7 mouse cellular contexts compared by ENCODE assay signal in genomic region chr1:184032682-184033389, GRCm38 (mm10). TPM values are rescaled to one million over a fixed set of nuclear protein-coding genes. Genes with fewer than 3 reads are reported as not detected.
DNase-seq lines count a peak whose midpoint lies in the region; ATAC-seq lines count a peak whose summit lies in the region.

No protein-coding gene starts in this region.

- no peak for DNase-seq in neural tube, embryonic 11.5 days (ENCODE audit: low spot score)
- no peak for DNase-seq in neural tube, embryonic 10.5 days (ENCODE audit: extremely low spot score, low spot score)
- no peak for DNase-seq in forebrain, embryonic 10.5 days (ENCODE audit: extremely low spot score, low spot score)
- DNase-seq in cerebellum, adult 11-12 months: no peak
- DNase-seq in frontal cortex, adult 2 months (ENCODE audit: extremely low spot score in 1 of 2, low spot score in 1 of 2): no peak

- peaks cover 8% of the 10 kb centered on the region for H3K4me1 ChIP-seq in neural tube, embryonic 11.5 days (ENCODE audit: control insufficient read depth, insufficient read depth, low read length)
- H3K4me1 ChIP-seq in forebrain, embryonic 10.5 days: peaks cover 28% of the 10 kb centered on the region
- H3K4me1 ChIP-seq in limb, embryonic 13.5 days: peaks cover 20% of the 10 kb centered on the region
- H3K4me1 ChIP-seq in stomach, embryonic 15.5 days: peaks cover 8% of the 10 kb centered on the region

- WGBS in neural tube, embryonic 11.5 days: 20% methylated on average over 19 of the region's 19 CpGs
- 21% methylated on average over 19 of the region's 19 CpGs for WGBS in forebrain, embryonic 10.5 days
- WGBS in limb, embryonic 13.5 days: 21% methylated on average over 19 of the region's 19 CpGs
- 28% methylated on average over 19 of the region's 19 CpGs for WGBS in stomach, embryonic 15.5 days

- no peaks in the 10 kb centered on the region for H3K36me3 ChIP-seq in neural tube, embryonic 11.5 days (ENCODE audit: control insufficient read depth, insufficient read depth, low read length)
- peaks cover 11% of the 10 kb centered on the region for H3K36me3 ChIP-seq in forebrain, embryonic 10.5 days (replicated peaks)
- H3K36me3 ChIP-seq in limb, embryonic 13.5 days: peaks cover 9% of the 10 kb centered on the region
- H3K36me3 ChIP-seq in stomach, embryonic 15.5 days: no peaks in the 10 kb centered on the region

- no peaks in the 10 kb centered on the region for H3K27me3 ChIP-seq in neural tube, embryonic 11.5 days (ENCODE audit: control insufficient read depth, insufficient read depth, low read length)
- peaks cover 33% of the 10 kb centered on the region for H3K27me3 ChIP-seq in forebrain, embryonic 10.5 days (ENCODE audit: poor library complexity, severe bottlenecking)
- H3K27me3 ChIP-seq in limb, embryonic 13.5 days: 0 out of 2 replicates have a peak, but pooled peaks cover 5% of the 10 kb centered on the region
- no peaks in the 10 kb centered on the region for H3K27me3 ChIP-seq in stomach, embryonic 15.5 days (replicated peaks)

- no peaks in the 10 kb centered on the region for H3K9me3 ChIP-seq in neural tube, embryonic 11.5 days (ENCODE audit: control insufficient read depth, low read length)
- no peaks in the 10 kb centered on the region for H3K9me3 ChIP-seq in forebrain, embryonic 10.5 days
- no peaks in the 10 kb centered on the region for H3K9me3 ChIP-seq in limb, embryonic 13.5 days
- no peaks in the 10 kb centered on the region for H3K9me3 ChIP-seq in stomach, embryonic 15.5 days

- peak overlapping the region; percentile 95 for H3K9ac ChIP-seq in neural tube, embryonic 11.5 days (ENCODE audit: low read length)
- H3K9ac ChIP-seq in limb, embryonic 13.5 days: peak overlapping the region; percentile 91
- H3K9ac ChIP-seq in stomach, embryonic 15.5 days: peak overlapping the region; percentile 81

- H3K4me2 ChIP-seq in neural tube, embryonic 11.5 days (ENCODE audit: low read depth): peak overlapping the region; percentile 82
- peak overlapping the region; percentile 90 for H3K4me2 ChIP-seq in limb, embryonic 13.5 days (replicated peaks)
- H3K4me2 ChIP-seq in stomach, embryonic 15.5 days: peak overlapping the region; percentile 92

- peak overlapping the region; percentile 67 for H3K4me3 ChIP-seq in neural tube, embryonic 11.5 days (ENCODE audit: low read depth, low read length)
- peak overlapping the region; percentile 84 for H3K4me3 ChIP-seq in forebrain, embryonic 10.5 days
- H3K4me3 ChIP-seq in limb, embryonic 13.5 days: peak overlapping the region; percentile 71
- peak overlapping the region; percentile 75 for H3K4me3 ChIP-seq in stomach, embryonic 15.5 days (replicated peaks)

- no peak; the same call in 1 of the 2 replicates for ATAC-seq in neural tube, embryonic 11.5 days (ENCODE audit: insufficient read depth, low FRiP score, low TSS enrichment)
- no peak for ATAC-seq in limb, embryonic 13.5 days (ENCODE audit: low FRiP score, low read depth)
- ATAC-seq in stomach, embryonic 15.5 days (ENCODE audit: insufficient read depth, low FRiP score, low read depth): no peak

- H3K27ac ChIP-seq in neural tube, embryonic 11.5 days (ENCODE audit: low read depth, low read length): peak overlapping the region; percentile 96
- H3K27ac ChIP-seq in forebrain, embryonic 10.5 days: peak overlapping the region; percentile 98
- H3K27ac ChIP-seq in limb, embryonic 13.5 days: peak overlapping the region; percentile 95
- H3K27ac ChIP-seq in stomach, embryonic 15.5 days: peak overlapping the region; percentile 96

RNA-seq across cellular contexts. Expression of gene 1700056E22Rik, which starts 1.3 kb away (rescaled TPM):
- 0.87 and 1.9 TPM in 2 replicates for polyA plus RNA-seq in neural tube, embryonic 11.5 days (2014; fragmentation: Nextera tagmentation; extraction: Ambion mirVana)
- 1.0 TPM in 2 replicates for polyA plus RNA-seq in forebrain, embryonic 10.5 days (2016; fragmentation: Nextera tagmentation; extraction: Ambion mirVana)
- 1.8 and 2.4 TPM in 2 replicates for polyA plus RNA-seq in limb, embryonic 13.5 days (2015; fragmentation: Nextera tagmentation; extraction: Ambion mirVana)
- polyA plus RNA-seq in stomach, embryonic 15.5 days (2015; fragmentation: Nextera tagmentation; extraction: Ambion mirVana): 1.4 and 1.5 TPM in 2 replicates
- polyA plus RNA-seq in frontal cortex, adult 2 months (2012; rRNA removed): 0.28 and 0.57 TPM in 2 replicates

RNA-seq across cellular contexts. Expression of gene Dusp10, which starts 19.7 kb away (rescaled TPM):
- polyA plus RNA-seq in neural tube, embryonic 11.5 days (2014; fragmentation: Nextera tagmentation; extraction: Ambion mirVana): 5.8 and 6.5 TPM in 2 replicates
- polyA plus RNA-seq in forebrain, embryonic 10.5 days (2016; fragmentation: Nextera tagmentation; extraction: Ambion mirVana): 4.3 and 6.3 TPM in 2 replicates
- polyA plus RNA-seq in limb, embryonic 13.5 days (2015; fragmentation: Nextera tagmentation; extraction: Ambion mirVana): 13.2 and 13.4 TPM in 2 replicates
- 8.1 and 9.4 TPM in 2 replicates for polyA plus RNA-seq in stomach, embryonic 15.5 days (2015; fragmentation: Nextera tagmentation; extraction: Ambion mirVana)
- polyA plus RNA-seq in frontal cortex, adult 2 months (2012; rRNA removed): 7.2 and 10.0 TPM in 2 replicates
